Mouse (Mus musculus) cerebellum, adult 2 months (tissue): ENCODE data around the gene Filip1l.

Experiments used
- CTCF ChIP-seq: fragments of 200-500 bp; IDR thresholded peaks from 2 replicates; pipeline ENCODE4 v1.5.1; 2011; ENCODE audit warnings: low read depth, mild to moderate bottlenecking, control low read depth, low read length, moderate library complexity, borderline replicate concordance; ENCODE audit not compliant: insufficient read depth
- POLR2A ChIP-seq: fragments of 200-500 bp; IDR thresholded peaks from 2 replicates; pipeline ENCODE4 v1.6.1; 2011; ENCODE audit warnings: low read length, control low read depth, borderline replicate concordance; ENCODE audit not compliant: insufficient read depth

- TF ChIP-seq CTCF (no peak), POLR2A (no peak)
Observed at GRCm38 (mm10) chr16:57420773-57421556, 68.1 kb downstream of the Filip1l start.
